Mouse (Mus musculus) adrenal gland, postnatal 25 days (tissue): ENCODE results near the gene Ggact. TPM values are rescaled to one million over a fixed set of nuclear protein-coding genes. Genes with fewer than 3 reads are reported as not detected.

Experiments
- total RNA-seq: library from RNA; stranded (reverse); gene quantifications from 2 replicates; pipeline ENCODE4 v1.2.3, GENCODE M21; 2021

Ggact gene
- total RNA-seq, 1 experiment from 2014 or later, result 60.4 TPM

Other genes starting within 250 kb of the Ggact start
- 22.3 and 22.6 TPM in 2 replicates for gene Tmtc4, start 70.3 kb upstream of the Ggact start, total RNA-seq